Mouse (Mus musculus) liver, embryonic 15.5 days (tissue): ENCODE results near the gene Rock2. TPM values are rescaled to one million over a fixed set of nuclear protein-coding genes. Genes with fewer than 3 reads are reported as not detected.
A peak's percentile ranks its signal among the peaks of the same experiment; 100 is the strongest.

Experiments used
- ATAC-seq: fragments of 200-750 bp; cut with Nextera tagmentation; 2 replicates; pipeline ENCODE4 v1.8.0; 2017; ENCODE audit warnings: moderate number of reproducible peaks, mild to moderate bottlenecking, moderate library complexity; ENCODE audit not compliant: insufficient read depth
- H3K27ac ChIP-seq: fragments of 300-500 bp; sonication (generic); replicated peaks from 2 replicates; pipeline ENCODE4 v1.5.1; 2015; ENCODE audit warnings: mild to moderate bottlenecking, inconsistent platforms
- H3K27me3 ChIP-seq: fragments of 300-500 bp; sonication (generic); 2 replicates; pipeline ENCODE4 v1.6.1; 2015; ENCODE audit warnings: mild to moderate bottlenecking, inconsistent platforms
- H3K36me3 ChIP-seq: fragments of 300-500 bp; sonication (generic); replicated peaks from 2 replicates; pipeline ENCODE4 v1.6.1; 2015; ENCODE audit warnings: moderate library complexity, mild to moderate bottlenecking, inconsistent platforms
- H3K4me1 ChIP-seq: fragments of 300-500 bp; sonication (generic); replicated peaks from 2 replicates; pipeline ENCODE4 v1.6.1; 2015; ENCODE audit warnings: inconsistent platforms
- H3K4me2 ChIP-seq: fragments of 300-500 bp; sonication (generic); 2 replicates; pipeline ENCODE4 v1.6.1; 2015; ENCODE audit warnings: moderate library complexity, mild to moderate bottlenecking, inconsistent platforms
- H3K4me3 ChIP-seq: fragments of 300-500 bp; sonication (generic); replicated peaks from 2 replicates; pipeline ENCODE4 v1.5.1; 2015; ENCODE audit warnings: mild to moderate bottlenecking, inconsistent platforms
- H3K9ac ChIP-seq: fragments of 300-500 bp; sonication (generic); 2 replicates; pipeline ENCODE4 v1.6.1; 2015; ENCODE audit warnings: moderate library complexity, mild to moderate bottlenecking, inconsistent platforms
- H3K9me3 ChIP-seq: fragments of 300-500 bp; sonication (generic); replicated peaks from 2 replicates; pipeline ENCODE4 v1.6.1; 2016; ENCODE audit warnings: inconsistent platforms
- whole genome bisulfite sequencing: fragments of 180-500 bp; shearing (Covaris S2); methylation state at CpG from one replicate; pipeline ENCODE4 v1.1.7; 2015; ENCODE audit warnings: mixed read lengths; ENCODE audit not compliant: insufficient replicate concordance; 5-methylcytosine and 5-hydroxymethylcytosine counted together
- polyA plus RNA-seq: library from polyadenylated mRNA; unstranded; fragments of >200 nt; fragmentation: Nextera tagmentation; extraction: Ambion mirVana; gene quantifications from 2 replicates; pipeline ENCODE4 v1.2.1, GENCODE M21; 2015

Gene Rock2
- polyA plus RNA-seq, 1 experiment from 2014 or later = 6.3 TPM

DNA sequence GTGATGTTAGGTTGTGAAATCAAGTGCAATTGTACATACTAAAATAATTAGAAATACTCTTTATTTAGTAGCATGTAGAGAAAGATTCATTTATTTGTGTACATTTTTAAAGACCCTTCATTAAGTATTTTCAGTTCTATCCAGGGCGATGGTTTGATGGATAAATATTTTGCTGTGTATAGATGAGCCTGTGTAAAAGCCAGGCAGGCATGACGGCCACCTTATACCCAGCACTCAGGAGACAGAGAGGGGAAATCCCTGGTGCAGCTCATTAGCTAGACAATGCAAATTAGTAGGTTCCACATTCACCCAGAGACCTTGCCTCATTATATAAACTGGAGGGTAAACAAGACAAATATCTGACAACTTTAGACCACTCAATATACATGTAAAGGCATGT is 68.7 kb downstream of the Rock2 start:
- no peaks in the 10 kb centered on the region for H3K9me3 ChIP-seq
- H3K4me3 ChIP-seq = no peak overlapping the region
- H3K4me2 ChIP-seq = no peak overlapping the region
- H3K4me1 ChIP-seq = no peaks in the 10 kb centered on the region
- WGBS = 77% methylated on average over 2 of the region's 2 CpGs
- ATAC-seq = no peak
- H3K27me3 ChIP-seq = no peaks in the 10 kb centered on the region
- H3K27ac ChIP-seq = no peak overlapping the region
- peaks cover 53% of the 10 kb centered on the region for H3K36me3 ChIP-seq
- H3K9ac ChIP-seq = no peak overlapping the region

DNA sequence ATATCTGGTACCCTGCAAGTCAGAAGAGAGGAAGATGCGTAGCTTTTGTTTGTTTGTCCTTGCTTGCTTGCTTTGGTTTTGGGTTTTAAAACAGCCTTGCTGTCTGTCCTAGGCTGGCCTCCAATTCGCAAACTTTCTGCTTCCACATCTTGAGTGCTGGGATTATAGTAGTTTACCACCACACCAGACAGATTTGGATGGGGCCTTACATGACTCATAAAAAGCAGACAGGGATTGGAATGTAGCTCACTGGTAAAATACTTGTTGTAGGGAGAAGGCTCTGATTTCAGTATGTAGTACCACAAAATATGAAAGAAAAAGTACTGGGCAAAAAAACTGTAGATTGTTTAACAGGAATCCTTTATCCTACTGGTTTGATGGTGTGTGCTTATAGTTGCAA is 72.1 kb downstream of the Rock2 start:
- Histone ChIP-seq H3K27me3 (no peaks in the 10 kb centered on the region), H3K36me3 (peaks cover 53% of the 10 kb centered on the region), H3K27ac (no peak overlapping the region), H3K9me3 (no peaks in the 10 kb centered on the region), H3K4me3 (no peak overlapping the region), H3K4me2 (no peak overlapping the region), H3K9ac (no peak overlapping the region), H3K4me1 (no peaks in the 10 kb centered on the region)
- no peak for ATAC-seq
- 87% methylated on average over 2 of the region's 2 CpGs for WGBS

DNA sequence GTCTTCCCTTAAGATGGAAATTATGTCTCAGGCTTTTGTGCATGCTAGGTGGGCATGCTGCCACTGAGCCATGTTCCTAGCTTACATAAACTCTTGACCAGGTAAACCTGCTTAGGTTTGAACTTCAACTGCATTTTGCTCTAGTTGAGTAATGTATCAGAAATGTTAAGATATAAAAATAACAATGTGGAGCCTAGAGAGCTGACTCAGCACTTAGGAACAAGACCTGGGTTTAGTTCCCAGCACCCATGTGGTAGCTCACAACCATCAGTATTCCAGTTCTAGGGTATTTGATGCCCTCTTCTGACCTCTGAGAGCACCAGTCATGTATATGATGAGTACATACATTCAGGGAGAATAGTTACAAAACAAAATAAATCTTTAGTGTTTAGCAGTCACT is 82.4 kb downstream of the Rock2 start:
- Histone ChIP-seq H3K4me3 (no peak overlapping the region), H3K4me2 (no peak overlapping the region), H3K36me3 (peaks cover 85% of the 10 kb centered on the region), H3K27me3 (no peaks in the 10 kb centered on the region), H3K9ac (no peak overlapping the region), H3K27ac (no peak overlapping the region), H3K9me3 (no peaks in the 10 kb centered on the region), H3K4me1 (no peaks in the 10 kb centered on the region)
- no peak for ATAC-seq

DNA sequence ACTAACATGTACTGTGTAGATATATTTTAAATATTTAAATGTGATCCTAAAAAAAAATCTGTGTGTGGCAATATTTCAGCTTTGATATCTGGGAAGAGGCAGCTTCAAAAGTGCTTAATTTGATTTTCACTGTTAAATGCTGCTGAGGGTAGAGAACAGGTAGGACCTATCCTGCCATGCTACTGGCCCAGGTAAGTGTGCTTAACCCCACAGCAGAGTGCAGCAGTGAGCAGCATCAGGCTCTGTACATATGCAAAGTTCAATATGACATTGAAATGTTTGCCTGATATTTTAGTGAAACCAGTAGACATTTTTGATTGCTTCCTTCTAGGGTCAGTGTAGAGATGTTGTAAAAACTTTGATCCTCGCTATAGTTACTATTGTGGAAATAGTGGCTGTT is 91.1 kb downstream of the Rock2 start:
- ATAC-seq = no peak
- Histone ChIP-seq H3K27me3 (no peaks in the 10 kb centered on the region), H3K36me3 (peaks cover 41% of the 10 kb centered on the region), H3K4me2 (no peak overlapping the region), H3K4me3 (no peak overlapping the region), H3K4me1 (no peaks in the 10 kb centered on the region), H3K27ac (no peak overlapping the region), H3K9ac (no peak overlapping the region), H3K9me3 (no peaks in the 10 kb centered on the region)
- 92% methylated on average over 1 of the region's 1 CpGs for WGBS

DNA sequence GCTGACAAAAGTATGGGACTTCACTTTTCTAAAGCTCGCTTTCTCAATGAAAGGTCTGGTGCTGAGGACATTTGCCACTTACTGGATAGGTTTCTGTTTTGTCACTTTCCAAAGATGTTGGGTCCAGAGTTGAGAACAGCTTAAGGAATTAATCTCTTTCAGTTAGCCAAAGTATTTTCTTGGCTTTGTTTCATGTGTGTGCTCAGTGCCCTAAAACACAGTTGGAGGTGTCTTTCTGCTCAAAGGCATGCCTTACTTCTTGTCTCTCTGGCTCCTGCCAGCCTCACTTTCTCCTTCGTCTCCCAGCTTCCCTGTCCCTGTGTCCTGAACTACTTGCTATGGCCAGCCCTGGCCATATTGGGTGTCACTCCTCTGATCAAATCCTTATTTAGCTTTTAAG is 96.7 kb downstream of the Rock2 start:
- H3K27me3 ChIP-seq = no peaks in the 10 kb centered on the region
- H3K36me3 ChIP-seq = peaks cover 24% of the 10 kb centered on the region
- H3K4me2 ChIP-seq = no peak overlapping the region
- no peaks in the 10 kb centered on the region for H3K9me3 ChIP-seq
- H3K9ac ChIP-seq = no peak overlapping the region
- no peak overlapping the region for H3K27ac ChIP-seq
- ATAC-seq = no peak
- 78% methylated on average over 2 of the region's 2 CpGs for WGBS
- no peak overlapping the region for H3K4me3 ChIP-seq
- H3K4me1 ChIP-seq = 0 out of 2 replicates have a peak, but pooled peaks cover 9% of the 10 kb centered on the region

DNA sequence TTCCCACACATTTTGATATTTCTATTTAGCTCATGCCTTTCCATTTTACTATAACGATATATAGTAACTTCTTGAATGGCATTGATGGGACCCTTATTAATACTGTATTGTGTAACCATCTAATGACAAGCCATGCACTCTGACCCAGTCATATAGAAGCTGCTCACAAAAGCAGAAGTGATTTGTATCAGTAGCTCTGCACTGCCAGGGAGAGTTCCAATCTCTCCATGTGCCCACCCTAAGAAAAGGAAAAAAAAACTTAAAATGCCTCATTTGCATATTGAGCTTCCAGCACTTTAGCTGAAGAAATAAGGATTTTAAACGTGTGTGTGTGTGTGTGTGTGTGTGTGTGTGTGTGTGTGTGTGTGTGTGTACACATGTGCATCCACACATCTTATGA is 97.7 kb downstream of the Rock2 start:
- Histone ChIP-seq H3K27ac (no peak overlapping the region), H3K4me2 (no peak overlapping the region), H3K4me1 (0 out of 2 replicates have a peak, but pooled peaks cover 12% of the 10 kb centered on the region), H3K9me3 (no peaks in the 10 kb centered on the region), H3K27me3 (peaks cover 5% of the 10 kb centered on the region; the same call in 1 of the 2 replicates), H3K36me3 (peaks cover 17% of the 10 kb centered on the region; the same call in 1 of the 2 replicates), H3K9ac (no peak overlapping the region), H3K4me3 (no peak overlapping the region)
- 70% methylated on average over 2 of the region's 2 CpGs for WGBS
- no peak for ATAC-seq

DNA sequence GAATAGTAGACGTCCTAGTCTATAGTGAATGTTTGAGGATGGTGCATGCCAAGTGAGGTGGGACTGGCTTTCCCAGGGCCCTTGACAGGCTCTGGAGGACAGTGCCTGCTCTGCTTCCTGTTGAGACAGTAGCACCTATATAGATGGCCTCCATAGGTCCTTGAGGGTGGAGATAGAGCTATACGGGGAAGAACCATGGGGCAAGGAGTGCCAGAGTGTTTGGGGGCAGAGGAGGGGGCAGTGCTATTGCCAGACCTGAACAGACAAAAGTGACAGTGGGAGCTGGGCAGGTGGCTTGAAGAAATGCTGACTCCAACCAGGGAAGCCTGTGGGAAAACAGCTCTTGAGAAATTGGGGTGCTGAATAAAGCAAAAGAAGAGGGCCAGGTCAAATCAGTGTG is 99.6 kb downstream of the Rock2 start:
- no peaks in the 10 kb centered on the region for H3K9me3 ChIP-seq
- H3K4me3 ChIP-seq = no peak overlapping the region
- H3K27ac ChIP-seq = no peak overlapping the region
- H3K4me1 ChIP-seq = peaks cover 22% of the 10 kb centered on the region
- no peak overlapping the region for H3K9ac ChIP-seq
- peaks cover 24% of the 10 kb centered on the region for H3K27me3 ChIP-seq
- H3K4me2 ChIP-seq = no peak overlapping the region
- WGBS = 71% methylated on average over 2 of the region's 2 CpGs
- peaks cover 14% of the 10 kb centered on the region; the same call in 1 of the 2 replicates for H3K36me3 ChIP-seq
- ATAC-seq = no peak

DNA sequence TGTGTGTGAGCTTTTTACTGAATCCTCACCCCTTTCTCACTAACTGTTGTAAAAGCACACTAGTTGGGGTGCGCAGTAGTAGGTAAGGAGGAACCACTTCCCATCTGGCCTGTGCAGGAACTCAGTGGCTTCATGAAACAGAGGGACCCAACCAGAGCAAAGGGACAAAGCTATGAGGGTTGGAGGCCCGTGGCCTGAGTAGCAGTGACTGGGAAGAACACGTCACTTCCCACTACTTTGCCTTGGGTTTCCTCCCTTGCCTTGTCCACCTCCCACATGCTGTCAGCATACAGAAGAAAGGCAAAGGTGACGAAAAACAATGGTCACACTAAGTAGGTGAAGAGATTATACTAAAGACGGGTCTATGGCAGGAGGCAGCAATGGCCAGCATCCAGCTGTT is 101.6 kb downstream of the Rock2 start:
- Histone ChIP-seq H3K9me3 (no peaks in the 10 kb centered on the region), H3K9ac (no peak overlapping the region), H3K4me3 (no peak overlapping the region), H3K36me3 (0 out of 2 replicates have a peak, but pooled peaks cover 12% of the 10 kb centered on the region), H3K4me1 (peaks cover 42% of the 10 kb centered on the region), H3K4me2 (no peak overlapping the region), H3K27ac (no peak overlapping the region), H3K27me3 (peaks cover 35% of the 10 kb centered on the region)
- WGBS = 74% methylated on average over 5 of the region's 5 CpGs
- ATAC-seq = no peak

DNA sequence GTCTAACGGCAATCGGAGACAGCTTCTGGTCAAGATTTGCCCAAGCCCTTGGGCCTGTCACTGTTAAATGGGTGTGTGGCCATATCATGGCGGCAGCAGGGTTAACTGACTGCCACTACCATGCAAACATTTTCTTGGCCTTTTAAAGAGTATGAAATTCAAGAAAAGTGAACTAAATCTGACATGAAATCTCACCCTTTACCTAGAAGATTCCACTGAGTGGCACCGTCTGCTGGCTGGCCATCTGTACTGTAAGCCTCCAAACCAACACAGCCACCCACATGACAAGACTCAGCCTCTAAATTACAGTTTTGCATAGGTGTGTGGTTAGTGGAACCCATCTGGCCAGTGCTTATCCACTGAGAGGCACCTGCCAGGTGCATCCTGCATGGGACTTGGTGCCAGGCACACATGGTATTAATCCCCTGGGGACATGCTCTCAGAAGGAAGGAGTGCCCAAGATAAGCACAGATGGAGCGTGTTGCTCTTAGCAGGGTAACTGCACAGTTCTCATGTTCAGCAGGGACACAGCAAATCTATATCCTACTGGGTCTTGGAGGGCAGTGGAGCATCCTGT is 102.3 kb downstream of the Rock2 start:
- WGBS = 74% methylated on average over 5 of the region's 5 CpGs
- Histone ChIP-seq H3K36me3 (0 out of 2 replicates have a peak, but pooled peaks cover 12% of the 10 kb centered on the region), H3K9ac (no peak overlapping the region), H3K9me3 (no peaks in the 10 kb centered on the region), H3K4me3 (no peak overlapping the region), H3K4me2 (no peak overlapping the region), H3K27me3 (peaks cover 42% of the 10 kb centered on the region), H3K4me1 (peaks cover 46% of the 10 kb centered on the region), H3K27ac (no peak overlapping the region)
- ATAC-seq = no peak

DNA sequence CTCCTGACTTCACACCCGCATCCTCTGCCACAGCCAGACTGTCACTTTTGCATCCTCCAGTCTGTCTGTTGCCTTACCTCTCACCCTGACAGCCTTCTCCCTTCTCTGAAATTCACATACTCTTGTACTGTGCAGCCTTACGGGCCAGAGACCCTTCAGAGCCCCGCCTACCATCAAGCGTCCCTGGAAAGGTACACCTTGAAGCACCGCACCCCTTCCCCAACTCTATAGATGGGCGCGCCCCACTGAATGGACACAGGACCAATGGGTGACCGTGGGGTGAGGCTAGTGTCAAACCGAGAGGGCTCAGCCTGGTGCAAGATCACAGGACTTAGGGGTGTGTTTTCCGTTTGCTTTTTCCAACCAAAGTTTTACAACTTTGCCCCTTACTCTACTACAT is 104.5 kb downstream of the Rock2 start:
- Histone ChIP-seq H3K4me1 (peaks cover 52% of the 10 kb centered on the region), H3K9me3 (no peaks in the 10 kb centered on the region), H3K4me3 (peak overlapping the region; percentile 72), H3K9ac (peak overlapping the region; percentile 56), H3K27me3 (peaks cover 44% of the 10 kb centered on the region), H3K27ac (no peak overlapping the region), H3K4me2 (peak overlapping the region; percentile 93), H3K36me3 (0 out of 2 replicates have a peak, but pooled peaks cover 5% of the 10 kb centered on the region)
- WGBS = 10% methylated on average over 10 of the region's 10 CpGs
- no peak for ATAC-seq

DNA sequence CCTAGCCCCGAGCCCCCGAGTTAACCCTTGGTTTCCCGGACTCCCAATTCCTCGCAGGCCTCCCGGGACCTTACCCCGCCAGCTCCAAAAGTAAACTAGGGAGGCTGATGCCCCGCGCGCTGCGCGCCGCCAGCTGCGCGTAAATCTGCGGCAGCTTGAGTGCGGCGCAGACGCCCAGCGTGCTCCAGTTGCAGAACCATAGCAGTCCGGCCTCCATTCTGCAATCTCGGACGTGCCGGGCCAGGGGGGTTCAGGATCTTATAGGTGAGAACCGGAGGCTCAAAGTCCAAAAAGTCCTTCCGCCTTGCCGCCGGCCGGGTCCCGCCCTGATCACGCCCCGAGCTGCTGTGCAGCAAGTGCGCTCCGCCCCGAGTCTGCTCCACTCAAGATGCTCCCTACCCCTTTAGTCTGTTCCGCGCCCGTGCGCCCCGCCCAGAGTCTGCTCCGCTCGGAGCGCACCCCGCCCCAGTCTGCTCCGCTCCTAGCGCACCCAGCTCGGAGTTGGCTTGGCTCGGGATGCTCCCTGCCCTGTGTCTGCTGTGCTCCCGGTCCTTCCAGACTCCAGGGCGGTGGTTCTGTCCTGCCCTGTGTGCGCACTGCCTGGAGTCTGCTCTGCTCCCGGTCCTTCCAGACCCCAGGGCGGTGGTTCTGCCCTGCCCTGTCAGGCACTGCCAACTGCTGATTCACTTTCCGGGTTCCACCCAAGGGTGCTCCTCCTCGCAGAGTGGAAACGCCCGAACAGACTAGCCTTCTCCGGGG is 105.2 kb downstream of the Rock2 start, which contains the start of gene Pqlc3:
TSS of gene Pqlc3 (minus strand) at position 670 of the 759 bp plus-strand sequence.
- peak within 1 kb of the TSS; percentile 80 for H3K27ac ChIP-seq
- WGBS = under 1% methylated on average over 57 of the region's 57 CpGs
- no peaks in the 10 kb centered on the region for H3K9me3 ChIP-seq

More for the DNA sequence above, 105.2 kb downstream of the Rock2 start, which contains the start of gene Pqlc3:
- peak within 1 kb of the TSS; percentile 72 for H3K4me3 ChIP-seq
- ATAC-seq = peak; percentile 99
- peaks cover 45% of the 10 kb centered on the region for H3K4me1 ChIP-seq
- peaks cover 44% of the 10 kb centered on the region for H3K27me3 ChIP-seq
- H3K36me3 ChIP-seq = 0 out of 2 replicates have a peak, but pooled peaks cover 5% of the 10 kb centered on the region
- H3K4me2 ChIP-seq = peak within 1 kb of the TSS; percentile 93
- H3K9ac ChIP-seq = peak within 1 kb of the TSS; percentile 56
